Mouse (Mus musculus) cerebellum, adult 2 months (tissue): ENCODE measurements around the gene Foxd3.

Experiments used
- CTCF ChIP-seq: fragments of 200-500 bp; IDR thresholded peaks from 2 replicates; pipeline ENCODE4 v1.5.1; 2011; ENCODE audit warnings: low read depth, mild to moderate bottlenecking, control low read depth, low read length, moderate library complexity, borderline replicate concordance; ENCODE audit not compliant: insufficient read depth
- POLR2A ChIP-seq: fragments of 200-500 bp; IDR thresholded peaks from 2 replicates; pipeline ENCODE4 v1.6.1; 2011; ENCODE audit warnings: low read length, control low read depth, borderline replicate concordance; ENCODE audit not compliant: insufficient read depth

GRCm38 (mm10) chr4:99656605-99657429, 718 bp downstream of the Foxd3 start:
- TF ChIP-seq CTCF (no peak), POLR2A (no peak)
